Mouse (Mus musculus) heart, adult 9 months (tissue): Measurements from ENCODE around the gene 9130213A22Rik.
A peak's percentile ranks its signal among the peaks of the same experiment; 100 is the strongest.

Experiments
- DNase-seq, 2 experiments: peaks; one replicate each; pipeline ENCODE4 v3.0.0; 2022; ENCODE audit warnings: low spot score in 2 of 2

9130213A22Rik gene

DNA sequence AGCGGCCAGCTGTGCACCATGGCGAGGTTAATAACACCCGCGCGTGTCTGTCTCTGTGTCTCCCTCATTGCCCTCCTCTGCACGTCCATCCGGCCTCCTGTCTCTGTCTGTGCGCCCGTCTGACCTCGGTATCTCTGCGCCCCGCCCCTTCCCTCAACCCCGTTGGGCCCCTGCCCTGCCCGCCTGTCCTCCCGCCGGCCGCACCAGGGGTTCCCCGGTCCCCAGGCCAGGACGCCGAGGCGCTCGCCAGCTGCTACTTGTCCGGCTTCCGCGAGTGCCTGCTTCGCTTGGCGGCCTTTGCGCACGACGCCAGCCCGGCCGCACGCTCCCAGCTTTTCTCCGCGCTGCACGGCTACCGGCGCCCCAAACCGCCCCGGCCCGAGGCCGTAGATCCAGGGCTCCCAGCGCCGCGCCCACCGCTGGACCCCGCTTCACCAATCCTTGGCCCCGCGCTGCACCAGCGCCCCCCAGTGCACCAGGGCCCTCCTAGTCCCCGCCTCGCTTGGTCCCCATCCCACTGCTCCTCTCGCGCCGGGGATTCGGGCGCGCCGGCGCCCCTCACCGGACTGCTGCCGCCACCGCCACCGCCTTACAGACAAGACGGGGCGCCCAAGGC, at the start of gene 9130213A22Rik:
Gene 9130213A22Rik, minus strand, starts transcription at position 254 of the 616 bp plus-strand sequence.
- DNase-seq, result peak; percentile 91 to 93

DNA sequence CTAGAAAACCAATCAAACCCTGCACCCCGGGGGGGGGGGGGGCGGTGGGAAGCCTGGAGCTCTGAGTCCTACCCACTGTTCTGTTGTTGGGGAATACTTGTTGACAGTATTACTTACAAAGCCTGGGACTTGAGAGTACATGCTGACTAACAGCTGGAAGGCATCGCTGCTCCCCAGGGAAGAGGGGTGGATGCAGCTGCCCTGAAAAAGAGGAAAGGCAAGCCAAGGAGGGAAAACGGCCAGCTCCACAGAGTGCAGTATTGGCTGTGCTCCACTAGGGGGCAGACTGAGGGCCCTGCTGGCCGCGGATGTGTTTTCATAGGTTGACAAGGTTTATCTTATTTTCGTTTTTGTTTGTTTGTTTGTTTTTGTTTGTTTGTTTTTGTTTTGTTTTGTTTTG, 49.2 kb upstream of the 9130213A22Rik start:
- peak; percentile 85 to 87 for DNase-seq

DNA sequence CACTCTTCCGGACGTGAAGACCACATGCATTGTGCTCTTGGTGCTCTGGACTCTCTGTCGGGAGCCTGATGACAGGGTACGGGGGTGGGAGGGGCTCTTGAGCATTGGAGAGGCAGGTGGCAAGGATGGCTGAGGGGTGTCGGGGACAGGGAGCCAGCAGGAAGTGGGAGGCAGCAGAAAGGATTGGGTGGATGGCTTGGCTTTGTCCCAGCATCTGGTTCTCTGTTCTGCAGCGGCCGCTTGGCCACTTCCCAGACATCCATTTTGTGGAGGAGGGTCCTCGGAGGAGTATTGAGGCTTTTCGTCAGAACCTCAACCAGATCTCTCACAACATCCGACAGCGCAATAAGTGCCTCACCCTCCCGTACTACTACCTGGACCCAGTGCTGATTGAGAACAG, 46.9 kb upstream of the 9130213A22Rik start:
- DNase-seq, result no peak

DNA sequence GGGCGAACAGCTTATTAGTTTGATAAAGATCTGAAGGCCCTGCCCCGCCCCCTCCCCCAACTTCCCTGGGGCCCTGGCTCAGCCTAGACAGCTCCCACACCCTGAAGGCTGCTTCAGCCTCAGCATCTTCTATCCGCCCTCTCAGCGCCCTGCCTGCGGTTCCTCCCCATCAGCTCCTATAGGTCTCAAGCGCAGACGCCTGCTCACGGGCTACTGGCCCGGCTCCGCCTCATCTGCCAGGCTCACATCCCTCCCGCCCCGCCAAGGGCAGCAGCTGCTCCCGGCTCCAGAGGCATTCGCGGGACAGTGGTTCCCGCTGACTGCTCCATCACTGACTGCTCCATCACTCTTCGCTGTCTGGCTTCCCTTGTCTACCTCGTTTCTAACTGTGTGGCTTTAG, 34.4 kb upstream of the 9130213A22Rik start, which contains the start of gene Alox12b:
Gene Alox12b, plus strand, starts transcription at position 190 of the 400 bp plus-strand sequence.
- DNase-seq, result no peak

DNA sequence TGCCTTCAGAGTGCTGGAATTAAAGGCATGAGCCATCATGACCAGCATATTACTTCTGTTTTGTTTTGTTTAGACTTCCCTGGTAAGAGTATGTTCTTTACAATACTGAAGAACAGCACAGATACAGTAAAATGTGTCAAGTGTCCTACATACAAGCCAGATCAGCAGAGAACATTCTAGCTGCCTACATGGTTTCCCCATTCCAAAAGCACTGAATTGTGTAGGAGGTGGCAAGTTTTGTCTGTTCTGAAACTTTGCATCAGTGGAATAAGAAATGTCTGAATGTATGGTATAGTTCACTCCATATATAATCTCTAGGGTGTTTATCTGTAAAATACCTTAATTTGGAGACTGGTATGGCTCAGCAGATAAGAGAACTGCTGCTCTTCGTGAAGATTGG, 33.0 kb upstream of the 9130213A22Rik start:
- DNase-seq, result no peak

DNA sequence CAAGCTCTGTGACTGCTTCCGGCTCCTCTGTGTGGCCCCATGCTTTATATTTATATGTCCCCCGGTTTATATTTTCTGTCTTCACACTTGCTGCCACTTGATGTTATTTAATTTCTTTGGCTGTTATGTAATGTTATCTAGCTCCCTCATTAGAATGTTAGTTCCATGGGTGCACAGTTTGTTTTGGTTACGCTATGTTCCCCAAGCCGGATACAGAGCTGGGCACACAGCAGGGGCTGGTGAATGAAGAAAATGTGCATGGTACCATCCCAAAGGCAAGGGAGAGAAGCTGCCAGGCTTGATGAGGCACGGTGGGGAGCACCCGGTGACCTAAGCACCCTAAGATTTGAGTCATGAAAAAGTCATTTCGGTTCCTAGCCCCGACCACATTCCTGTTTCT, 31.4 kb upstream of the 9130213A22Rik start:
- no peak for DNase-seq

DNA sequence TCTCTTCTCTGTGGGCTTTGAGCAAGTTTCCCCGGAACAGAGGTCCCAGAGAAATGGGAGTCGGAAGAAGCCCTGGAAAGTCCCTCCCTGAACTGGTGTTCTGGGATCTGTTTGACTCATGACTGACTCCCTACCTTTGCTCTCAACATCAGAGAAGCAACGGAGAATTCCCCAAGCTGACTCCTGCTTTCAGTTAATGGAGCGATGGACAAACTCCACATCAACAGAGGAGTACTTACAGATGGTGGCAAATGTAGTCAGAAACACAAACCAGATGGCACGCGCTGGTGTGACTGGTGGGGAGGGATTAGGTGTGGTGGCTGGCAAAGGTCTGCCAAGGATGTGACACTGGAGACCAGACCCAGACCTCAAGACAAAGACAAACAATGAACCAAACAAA, 28.6 kb upstream of the 9130213A22Rik start:
- DNase-seq, result no peak

DNA sequence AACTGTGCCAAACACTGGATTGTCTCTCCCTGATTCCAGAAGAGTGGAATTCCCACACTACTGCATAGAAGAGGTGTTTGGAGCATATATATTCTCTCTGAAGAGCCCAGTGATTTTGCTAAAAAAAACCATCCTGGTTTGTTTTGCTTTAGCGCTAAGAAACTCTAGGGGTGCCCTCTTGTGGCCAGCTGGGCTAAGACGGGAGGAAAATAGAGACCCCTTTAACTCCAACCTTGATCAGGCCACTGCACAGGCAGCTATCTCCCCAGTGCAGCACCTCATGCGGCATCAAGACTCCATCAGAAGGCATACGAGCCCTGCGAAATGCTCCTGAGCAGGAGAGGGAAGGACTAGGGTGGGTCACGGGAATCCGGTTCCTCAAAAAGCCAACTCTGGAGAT, 28.1 kb upstream of the 9130213A22Rik start:
- peak in 1 of 2 experiments; percentile 47 for DNase-seq

DNA sequence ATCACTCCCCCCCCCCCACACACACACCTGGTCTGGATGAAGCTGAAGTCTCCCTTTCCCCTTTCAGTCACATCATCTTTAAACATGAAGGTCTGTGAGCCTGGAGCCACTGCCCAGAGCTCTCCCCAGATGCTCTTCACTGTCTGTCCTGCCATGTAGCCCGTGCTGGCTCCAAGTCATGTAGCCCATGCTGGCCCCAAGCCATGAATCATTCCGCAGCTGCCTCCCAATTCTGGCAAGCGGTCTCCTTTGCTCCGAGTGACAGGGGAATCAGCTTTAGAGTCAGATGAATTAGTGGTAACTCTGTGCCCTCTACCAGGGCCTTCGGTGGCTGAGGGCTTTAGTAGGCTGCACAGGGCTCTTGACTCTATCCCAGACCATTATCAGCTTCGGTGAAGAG, 27.3 kb upstream of the 9130213A22Rik start:
- DNase-seq, result no peak

DNA sequence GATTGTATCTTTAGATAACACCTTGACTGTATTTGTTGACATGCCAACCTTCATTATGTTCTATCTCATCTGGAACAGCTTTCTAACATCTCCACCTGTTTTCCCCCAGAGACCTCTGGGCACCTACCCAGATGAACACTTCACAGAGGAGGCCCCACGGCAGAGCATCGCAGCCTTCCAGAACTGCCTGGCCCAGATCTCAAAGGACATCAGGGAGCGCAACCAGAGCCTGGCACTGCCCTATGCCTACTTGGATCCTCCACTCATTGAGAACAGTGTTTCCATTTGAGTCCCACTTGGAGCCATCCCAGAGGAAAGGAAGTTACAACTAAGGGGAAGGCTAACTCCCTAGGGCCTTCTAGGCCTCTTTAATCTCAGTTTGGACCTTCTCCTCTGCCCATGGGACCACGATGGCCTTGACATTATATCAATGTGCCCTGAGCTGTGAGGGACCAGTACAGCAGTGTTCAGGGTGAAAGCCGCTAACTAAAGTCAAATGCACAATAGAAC, 26.1 kb upstream of the 9130213A22Rik start:
- no peak for DNase-seq

DNA sequence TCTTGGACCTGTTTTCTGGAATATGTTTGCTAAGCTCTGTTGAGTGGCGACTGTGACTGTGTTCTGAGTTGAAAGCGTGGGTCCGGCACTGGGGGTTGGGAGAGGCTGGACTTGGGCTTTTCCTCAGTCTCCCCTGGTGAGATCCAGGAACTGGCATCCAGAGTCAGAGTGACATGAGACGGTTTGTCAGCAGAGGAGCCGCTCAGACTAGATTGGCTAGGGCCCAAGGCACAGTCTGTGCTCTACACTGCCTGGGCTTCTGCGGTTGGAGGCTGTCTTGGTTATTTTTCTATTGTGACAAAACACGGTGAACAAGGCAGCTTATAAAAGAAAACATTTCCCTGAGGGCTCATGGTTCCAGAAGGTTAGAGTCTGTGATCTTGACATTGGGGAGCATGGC, 25.2 kb upstream of the 9130213A22Rik start:
- DNase-seq, result no peak

DNA sequence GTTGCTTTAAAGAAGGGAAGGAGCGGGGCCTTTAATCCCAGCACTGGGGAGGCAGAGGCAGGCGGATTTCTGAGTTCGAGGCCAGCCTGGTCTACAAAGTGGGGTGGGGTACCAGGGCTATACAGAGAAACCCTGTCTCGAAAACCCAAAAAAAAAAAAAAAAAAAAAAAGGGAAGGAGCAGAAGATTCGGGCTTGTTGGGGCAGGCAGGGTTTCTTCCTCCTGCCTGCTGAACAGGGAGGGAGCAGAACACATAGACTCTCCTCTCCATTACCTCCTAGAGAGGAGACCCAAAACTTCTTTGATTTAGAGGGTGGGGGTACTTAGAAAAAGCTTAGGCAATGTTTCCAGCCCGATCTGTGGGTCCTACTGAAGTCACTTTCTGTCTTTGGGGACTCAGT, 13.0 kb upstream of the 9130213A22Rik start:
- DNase-seq, result no peak

DNA sequence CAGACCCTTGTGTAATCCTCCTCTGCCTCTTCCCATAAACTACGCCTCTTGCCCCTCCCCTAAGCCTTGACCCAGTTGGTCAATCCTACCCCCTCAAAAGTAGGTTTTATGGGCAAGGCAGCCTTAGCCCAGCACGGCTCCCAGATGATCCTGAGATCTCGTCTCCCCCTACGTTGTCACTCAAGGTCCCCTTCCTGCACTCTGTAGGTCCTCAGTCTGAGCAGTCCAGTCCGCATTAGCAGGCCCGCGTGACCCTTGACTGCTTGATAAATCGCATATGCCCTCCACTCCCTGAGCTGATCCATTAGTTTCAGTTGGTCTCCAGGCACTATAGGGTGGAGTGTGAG, 12.2 kb upstream of the 9130213A22Rik start:
- no peak for DNase-seq

DNA sequence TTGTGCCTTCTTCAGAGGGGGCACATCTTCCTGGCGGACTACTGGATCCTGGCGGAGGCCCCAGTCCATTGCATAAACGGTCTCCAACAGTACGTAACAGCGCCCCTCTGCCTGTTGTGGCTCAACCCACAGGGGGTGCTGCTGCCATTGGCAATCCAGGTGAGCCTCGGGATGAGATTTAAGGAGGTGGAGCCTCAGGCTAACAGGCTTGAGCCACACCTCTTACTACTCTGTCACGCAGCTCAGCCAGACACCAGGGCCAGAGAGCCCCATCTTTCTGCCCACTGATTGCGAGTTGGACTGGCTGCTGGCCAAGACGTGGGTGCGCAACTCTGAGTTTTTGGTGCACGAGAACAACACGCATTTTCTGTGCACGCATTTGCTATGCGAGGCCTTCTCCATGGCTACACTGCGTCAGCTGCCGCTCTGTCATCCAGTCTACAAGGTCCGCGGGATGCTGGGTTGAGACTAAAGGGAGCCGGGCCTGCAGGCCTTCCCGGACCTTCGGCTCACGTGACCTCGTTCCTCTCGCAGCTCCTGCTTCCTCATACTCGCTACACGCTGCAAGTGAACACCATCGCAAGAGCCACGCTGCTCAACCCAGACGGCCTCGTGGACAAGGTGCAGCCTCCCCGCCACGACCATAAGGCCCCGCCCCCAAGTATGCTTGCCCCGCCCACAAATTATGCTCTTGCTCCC, 11.7 kb upstream of the 9130213A22Rik start:
- DNase-seq, result peak in 1 of 2 experiments; percentile 28

DNA sequence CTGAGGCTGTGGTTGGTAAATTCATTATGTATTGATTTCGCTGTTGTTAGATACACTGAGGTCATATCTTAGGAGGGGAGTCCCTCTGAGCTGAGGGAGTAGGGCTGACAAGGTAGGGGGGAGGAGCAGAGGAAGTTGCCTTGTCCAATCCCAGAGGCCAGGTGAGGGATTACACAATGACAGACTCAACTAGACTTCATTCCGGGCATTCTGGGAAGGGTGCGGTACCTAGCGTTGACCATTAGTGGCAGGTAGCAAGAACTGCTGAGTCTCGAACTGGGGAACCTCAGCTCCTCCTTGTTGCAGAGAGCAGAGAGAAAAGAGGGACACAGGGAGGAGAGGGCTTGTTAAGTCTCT, 11.2 kb upstream of the 9130213A22Rik start:
- DNase-seq, result no peak

DNA sequence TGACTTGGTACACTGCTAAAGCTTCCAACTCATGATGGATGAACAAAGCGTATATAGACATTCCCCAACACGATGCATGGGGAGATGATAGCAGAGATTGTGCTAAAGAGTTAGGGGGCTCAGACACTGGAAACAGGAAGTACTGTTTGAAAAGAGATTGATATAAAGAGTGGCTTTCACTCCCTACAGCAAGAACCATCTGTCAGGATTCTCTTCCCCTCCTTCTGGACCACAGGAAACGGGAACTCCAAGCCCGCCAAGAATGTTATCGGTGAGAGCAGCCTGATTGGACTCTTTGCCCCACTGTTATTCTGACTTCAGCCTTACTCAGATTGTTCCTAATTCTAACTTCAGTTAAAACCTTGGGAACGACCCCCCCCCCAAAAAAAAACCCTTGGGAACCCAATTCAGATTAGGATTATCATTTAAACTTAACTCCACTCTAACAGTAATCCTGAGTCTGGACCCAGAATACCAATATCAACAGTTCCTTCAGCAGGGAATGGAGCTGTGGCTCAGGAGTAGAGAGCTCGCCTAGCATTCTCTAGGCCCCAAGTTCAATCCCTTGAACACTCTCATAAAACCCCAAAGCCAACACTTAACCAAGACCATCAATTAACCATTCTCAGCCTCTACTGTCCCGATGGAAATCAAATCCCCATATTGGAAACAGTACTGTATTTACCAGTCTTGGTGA, 6.2 kb upstream of the 9130213A22Rik start:
- no peak for DNase-seq

DNA sequence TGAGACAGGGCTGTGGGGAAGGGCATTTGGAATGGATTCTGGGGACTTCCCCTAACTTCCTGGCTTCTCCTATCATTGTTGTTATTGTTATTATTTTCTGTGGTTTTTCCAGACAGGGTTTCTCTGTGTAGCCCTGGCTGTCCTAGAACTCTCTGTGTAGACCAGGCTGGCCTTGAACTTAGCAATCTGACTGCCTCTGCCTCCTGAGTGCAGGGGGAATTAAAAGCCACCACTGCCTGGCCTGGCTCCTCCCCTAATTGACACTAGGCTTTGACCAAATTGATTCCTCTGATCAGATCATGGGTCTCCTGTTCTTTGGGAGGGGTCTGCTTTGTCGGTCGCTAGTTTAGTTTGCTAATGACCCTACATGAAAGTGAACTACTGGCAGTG, 4.3 kb upstream of the 9130213A22Rik start:
- no peak for DNase-seq

DNA sequence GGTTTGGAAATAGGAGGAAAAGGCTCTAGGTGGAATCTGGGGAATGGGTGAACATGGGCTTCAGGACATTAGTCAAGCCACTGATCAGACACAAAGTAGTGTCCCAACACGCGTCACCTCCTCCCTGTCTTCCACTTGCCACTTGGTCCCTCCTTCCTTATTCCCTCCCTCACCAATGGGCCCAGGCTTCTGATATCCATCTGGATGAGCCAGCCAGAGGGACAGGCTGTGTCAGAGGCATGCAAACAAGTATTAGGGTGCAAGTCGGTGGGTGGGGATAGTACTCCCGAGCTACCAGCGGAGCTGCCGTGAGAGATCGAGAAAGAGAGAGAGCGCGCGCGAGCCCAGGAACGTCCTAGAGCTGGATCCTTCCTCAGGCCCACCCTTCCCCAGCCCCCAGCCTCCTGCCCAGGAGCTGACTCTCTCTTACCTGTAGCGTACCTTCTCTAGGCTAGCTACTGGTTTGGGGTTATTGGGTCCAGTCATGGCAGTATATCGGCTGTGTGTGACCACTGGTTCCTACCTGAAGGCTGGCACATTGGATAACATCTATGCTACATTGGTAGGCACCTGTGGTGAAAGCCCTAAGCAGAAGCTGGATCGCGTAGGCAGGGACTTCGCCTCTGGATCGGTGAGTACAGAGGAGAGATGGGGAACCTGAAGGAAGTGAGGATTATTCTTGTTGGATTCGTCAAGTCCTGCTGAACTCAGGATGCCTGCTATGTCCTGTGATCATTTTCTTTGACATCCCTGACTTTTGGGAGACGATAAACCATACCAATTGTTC, 3.7 kb upstream of the 9130213A22Rik start:
- no peak for DNase-seq

DNA sequence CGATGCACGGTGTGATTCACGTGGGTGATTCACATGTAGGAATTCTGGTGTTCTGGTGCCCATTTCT, 3.3 kb upstream of the 9130213A22Rik start, which contains the start of gene Aloxe3:
Gene Aloxe3, plus strand, starts transcription at position 45 of the 67 bp plus-strand sequence.
- DNase-seq, result no peak

DNA sequence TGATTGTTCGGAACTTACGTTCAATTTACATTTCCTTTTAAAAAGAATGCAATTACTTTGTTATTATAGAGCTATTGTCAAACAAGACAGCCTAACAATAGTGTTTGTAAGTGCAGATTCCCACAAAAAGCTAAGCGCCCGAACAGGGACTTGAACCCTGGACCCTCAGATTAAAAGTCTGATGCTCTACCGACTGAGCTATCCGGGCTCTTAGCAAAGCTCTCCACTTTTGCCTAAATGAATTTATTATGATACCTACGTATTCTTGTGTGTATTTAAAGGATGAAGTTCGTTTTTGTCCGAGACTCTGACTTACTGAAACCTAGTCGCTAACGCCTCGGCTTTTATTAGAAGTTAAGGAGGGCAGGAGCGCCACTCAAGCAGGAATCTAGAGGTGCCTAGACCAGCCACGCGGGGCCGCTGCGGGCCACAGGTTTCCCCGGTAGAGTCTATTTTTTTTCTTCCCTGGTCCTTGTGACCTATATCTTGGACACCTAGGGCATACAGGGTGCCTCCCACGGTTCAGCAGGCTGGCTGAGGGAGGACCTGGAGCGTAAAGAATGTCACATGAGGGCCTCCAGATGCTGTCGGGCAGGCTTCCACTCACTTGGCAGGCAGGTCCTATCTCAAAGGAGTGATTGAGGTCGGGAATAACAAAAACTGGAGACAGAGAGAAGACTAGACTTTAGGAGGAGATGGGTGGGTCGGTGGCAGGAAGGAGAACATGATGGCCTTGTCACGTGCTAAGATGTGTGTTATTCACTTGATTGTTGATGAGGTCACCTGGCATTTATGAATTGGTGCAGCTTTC, 2.9 kb upstream of the 9130213A22Rik start:
- DNase-seq, result peak; percentile 81 to 88

DNA sequence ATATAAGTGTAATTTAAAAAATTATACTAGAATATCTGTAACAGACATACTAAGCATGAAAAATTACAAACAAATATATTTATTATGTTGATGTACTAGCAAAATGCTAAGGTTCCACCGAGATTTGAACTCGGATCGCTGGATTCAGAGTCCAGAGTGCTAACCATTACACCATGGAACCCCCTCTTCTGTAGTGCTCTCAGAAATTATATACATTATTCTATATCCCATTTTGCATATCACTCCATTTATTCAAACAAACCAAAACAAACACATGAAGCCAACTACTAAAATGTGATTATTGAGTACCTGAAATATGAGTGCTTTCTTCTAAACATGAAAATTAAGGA, 2.1 kb upstream of the 9130213A22Rik start:
- DNase-seq, result peak in 1 of 2 experiments; percentile 70
